Mouse (Mus musculus) kidney, adult 8-10 months (tissue): ENCODE data around the gene Atg4a-ps.
"Not testable (repeated sequence)": the region's sequence is repeated elsewhere in the genome, so short reads cannot be mapped to it uniquely, and the experiment has no call there.

Source experiments
- DNase-seq, 2 experiments: peaks; one replicate each; pipeline ENCODE4 v3.0.0; 2022

Atg4a-ps gene

DNA sequence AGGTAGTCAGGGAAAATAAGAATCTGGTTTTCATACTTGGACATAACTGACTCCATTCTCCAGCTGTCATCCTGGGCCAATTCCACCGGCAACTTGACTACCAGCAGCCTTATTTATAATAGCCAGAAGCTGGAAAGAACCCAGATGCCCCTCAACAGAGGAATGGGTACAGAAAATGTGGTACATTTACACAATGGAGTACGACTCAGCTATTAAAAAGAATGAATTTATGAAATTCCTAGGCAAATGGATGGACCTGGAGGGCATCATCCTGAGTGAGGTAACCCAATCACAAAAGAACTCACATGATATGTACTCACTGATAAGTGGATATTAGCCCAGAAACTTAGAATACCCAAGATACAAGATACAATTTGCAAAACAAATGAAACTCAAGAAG is at the start of gene Atg4a-ps:
Gene Atg4a-ps, minus strand, starts transcription at position 101 of the 400 bp plus-strand sequence.
- DNase-seq = not testable (repeated sequence)

DNA sequence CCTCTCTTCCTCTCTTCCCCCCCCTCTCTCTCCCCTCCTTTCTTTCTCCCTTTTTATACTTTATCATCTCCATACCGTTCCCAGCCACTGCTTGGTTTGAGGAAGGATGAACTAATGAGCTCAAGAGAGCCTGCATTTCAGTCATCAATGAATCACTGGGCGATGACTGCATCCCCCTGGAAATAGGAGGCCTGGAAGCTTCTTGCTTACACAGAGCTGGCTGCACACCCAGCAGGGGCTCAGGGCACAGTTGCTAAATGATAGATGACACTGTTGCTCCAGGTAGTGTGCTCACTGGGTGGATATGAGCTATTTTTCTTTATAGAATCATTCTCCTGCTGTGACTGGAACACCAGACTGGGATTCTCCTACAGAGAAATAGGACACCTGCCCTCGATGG is 49.7 kb upstream of the Atg4a-ps start:
- DNase-seq = no peak

DNA sequence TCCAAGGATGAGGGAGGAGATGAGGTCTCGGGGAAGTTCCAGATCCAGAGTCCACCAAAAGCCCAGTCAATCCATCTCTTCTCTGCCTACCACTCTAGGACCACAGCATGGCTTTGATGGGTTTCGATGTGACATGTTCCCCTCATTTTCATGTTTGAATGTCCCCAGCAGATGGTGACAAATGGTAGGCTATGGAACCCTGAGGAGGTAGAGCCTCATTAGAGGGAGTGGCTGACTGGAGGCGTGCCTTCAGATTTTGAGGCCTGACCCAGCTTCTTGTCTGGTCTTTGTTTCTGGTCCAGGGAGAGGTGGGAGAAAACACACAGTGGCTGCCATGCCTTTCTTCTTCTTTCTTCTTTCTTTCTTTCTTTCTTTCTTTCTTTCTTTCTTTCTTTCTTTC is 44.6 kb upstream of the Atg4a-ps start:
- peak; percentile 1 to 10 for DNase-seq

DNA sequence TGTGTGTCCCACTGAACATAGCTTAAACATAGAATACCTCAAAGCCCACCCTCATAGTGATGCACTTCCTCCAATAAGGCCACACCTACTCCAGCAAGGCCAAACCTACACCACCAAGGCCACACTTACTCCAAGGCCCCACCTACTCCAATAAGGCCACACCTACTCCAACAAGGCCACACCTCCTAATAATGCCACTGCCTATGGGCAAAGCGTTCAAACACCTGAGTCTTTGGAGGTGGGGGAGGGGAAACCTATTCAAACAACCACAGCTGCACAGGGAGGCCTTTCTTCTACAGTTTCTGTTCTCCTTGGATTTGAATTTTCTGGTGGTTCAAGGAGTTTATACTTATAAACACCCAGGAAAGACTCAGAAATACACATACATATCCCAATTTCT is 43.2 kb upstream of the Atg4a-ps start:
- DNase-seq = no peak

DNA sequence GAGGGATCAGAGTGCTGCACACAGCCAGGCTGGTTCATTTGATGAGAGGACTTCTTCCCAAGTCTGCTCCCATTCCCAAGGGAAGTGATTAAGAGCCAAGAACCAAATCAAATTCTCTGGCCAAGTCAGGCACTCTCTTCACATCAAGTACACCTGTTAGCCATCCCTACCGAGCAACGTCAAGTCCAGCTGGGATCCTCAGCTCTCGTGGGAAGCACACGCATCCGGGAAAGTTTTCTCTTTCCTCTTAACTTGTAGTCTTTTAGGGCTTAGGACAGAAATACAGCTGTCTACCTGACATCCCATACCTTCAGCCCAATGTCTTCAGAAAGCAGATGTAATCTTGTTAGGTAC is 38.1 kb upstream of the Atg4a-ps start:
- DNase-seq = no peak

DNA sequence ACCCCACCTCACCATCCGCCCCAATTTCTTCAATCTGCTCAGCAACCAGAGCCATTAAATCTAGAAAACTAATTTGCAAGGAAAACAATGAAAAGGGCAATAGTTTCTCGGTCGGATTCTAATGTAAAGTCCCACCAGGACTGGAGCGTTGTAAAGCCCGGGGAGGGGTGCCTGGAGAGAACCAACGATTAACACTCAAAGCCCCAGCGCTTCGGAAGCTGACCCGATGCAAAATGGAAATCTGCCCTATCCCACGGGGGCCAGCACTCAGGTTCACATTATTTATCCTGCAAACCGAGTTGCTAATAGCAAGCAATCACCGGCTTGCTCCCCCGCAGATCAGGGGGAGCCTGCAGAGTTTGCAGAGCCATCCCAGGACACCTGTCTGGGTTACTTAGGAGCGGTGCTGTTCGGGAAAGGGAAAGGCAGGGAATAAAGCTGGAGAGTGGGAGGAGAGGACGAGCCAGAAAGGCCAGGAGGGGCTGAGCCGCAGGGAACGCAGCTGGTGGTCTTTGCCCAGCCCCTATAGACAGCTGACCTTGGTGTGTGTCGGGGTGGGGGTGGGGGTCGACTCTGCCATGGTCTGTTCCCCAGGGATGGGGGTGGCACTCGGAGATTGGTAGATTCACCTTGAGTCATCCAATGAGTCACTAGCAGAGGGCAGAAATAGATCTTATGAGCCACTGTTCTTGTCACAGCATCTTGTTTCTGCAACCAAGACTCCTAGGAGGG is 37.5 kb upstream of the Atg4a-ps start:
- no peak for DNase-seq

DNA sequence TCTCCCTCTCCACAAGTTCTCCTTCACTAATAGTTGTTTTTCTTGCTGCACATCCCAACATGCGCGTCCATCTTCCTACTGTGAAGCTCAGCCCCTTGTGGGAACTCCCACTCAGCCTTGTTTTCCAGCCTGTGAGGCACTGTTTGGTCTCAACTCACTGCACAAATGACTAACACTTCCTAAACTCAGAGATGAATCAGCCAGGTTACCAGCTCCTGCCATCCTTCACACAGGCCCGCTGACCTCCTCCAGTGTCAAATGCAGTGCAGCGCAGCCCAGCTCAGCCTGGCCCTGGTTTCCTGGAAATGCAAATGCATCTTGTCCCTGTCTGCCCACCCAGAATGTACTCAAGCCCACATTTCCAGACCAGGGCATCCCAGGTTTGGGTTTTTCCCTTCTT is 36.6 kb upstream of the Atg4a-ps start:
- no peak for DNase-seq

DNA sequence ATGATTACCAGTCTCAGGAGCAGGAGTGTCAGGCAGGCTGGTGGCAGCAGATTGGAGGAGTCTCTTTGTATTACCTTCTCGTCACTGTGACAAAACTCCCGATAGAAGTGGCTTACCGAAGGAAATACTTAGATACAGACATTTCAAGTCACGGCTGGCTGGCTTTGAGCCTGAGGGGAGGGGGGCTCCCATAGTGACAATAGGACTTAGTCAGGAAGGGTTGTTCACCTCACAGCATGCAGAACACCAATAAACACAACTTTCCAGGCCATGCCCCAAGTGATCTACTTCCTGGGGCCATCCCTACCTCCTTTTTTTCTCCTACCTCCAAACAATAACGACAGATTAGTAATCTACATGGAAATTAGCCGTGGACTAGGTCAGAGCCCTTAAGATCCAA is 32.9 kb upstream of the Atg4a-ps start:
- DNase-seq = no peak

DNA sequence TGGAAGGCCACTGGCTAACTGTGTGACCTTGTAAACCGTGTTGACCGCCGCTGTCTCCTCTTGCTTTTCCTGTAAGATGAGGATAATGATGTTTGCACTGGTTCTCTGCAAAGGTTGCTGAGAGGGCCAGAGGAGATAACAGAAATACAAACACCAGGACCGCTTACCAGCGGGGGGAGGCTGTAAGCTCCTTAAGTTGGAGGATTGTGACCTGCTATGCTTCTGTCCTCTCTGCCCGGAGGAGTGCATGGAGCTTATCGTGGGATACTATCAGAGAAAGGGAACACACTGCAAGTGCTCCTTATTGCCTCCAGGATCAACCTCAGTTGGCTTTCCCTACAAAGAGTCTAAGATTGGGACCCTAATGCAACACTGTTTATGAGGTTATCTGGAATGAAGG is 26.8 kb upstream of the Atg4a-ps start:
- DNase-seq = no peak

DNA sequence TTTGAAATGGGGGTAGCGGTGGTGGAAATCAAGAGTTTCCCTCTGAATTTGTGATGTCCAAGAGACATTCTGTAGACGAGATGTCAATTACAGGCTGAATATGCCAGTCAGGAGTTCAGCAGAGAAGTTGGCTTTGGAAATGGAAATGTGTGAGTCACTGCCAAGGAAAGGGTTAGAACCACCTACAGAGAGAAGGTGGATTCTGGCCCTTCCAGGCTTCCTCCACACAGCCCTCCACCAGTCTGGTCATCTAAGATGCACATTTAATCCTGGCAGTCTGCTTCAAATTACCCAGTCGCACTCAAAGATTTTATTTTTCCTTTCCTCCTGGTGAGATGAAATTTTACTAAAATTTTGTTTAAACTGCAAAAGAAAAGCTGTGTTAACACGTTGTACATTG is 26.2 kb upstream of the Atg4a-ps start:
- DNase-seq = no peak

DNA sequence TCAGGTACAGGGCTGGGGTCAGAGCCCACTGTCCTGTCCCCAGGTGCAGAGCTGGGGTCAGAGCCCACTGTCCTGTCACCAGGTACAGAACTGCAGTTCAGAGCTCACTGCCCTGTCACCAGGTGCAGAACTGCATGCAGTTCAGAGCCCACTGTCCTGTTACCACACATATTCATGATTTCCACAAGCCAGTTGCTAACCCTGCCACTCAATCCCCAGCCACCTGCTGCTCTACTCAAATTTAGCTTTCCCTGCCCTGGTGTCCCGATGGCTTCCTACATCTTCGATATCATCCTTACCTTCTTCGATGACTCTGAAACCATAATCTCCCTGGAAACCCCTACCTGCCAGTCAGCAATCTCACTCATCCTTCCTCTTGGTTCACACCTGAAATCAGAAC is 17.5 kb upstream of the Atg4a-ps start:
- no peak for DNase-seq

DNA sequence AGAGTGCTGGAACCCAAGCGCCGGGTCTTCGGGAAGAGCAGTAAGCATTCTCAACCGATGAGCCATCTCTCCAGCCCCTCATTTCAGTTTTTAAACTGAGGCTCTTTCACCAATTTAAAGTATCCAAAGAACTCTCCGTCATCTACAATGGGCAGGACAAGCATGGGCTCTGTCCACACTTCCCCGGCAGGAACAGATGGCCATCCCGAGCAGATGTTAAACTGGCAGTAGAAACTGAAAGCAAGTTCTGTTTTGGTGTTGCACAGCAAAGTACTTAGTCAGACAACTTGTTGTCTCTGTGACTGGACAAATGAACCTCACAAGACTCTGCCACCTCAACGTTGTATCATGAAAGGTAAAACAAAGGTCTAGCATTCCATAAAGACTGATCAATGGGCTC is 15.8 kb upstream of the Atg4a-ps start:
- no peak for DNase-seq

DNA sequence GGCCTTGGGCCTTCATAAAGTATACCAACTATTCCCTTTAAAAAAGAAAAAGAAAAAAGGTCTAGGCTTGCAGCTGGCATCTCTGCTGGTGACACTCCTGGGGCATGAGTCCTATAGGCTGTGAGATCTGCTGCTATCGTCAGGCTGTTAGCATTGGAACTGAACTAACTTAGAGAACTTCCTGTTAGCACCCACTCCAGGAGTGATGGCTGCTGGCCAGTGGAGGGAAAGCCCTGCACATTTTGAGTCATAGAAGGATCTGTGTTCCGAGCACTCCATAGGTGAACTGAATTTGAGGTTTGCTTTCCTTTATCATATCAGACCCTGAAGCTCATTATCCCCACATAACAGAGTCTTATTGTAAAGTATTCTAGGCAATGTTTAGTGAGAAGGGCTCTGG is 14.1 kb upstream of the Atg4a-ps start:
- DNase-seq = no peak

DNA sequence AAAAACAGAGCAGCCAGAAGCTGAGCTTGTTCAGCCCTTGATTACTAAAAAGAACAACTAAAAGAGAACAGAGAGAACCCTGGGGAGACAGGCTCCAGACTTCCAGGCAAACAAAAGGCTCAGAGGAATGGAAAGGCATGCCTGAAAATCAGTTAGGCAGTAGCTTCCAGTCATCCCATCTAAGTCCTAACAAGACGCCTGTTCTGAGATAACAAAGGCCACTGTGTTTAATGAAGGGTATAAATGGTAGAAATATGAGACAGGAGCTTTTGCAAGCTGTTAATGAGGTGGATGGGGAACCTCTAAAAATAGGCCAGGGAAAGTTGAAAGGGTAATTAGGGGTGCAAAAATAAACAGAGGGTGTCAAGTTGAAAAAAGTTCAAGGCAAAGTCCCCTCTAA is 4.5 kb upstream of the Atg4a-ps start:
- DNase-seq = no peak

DNA sequence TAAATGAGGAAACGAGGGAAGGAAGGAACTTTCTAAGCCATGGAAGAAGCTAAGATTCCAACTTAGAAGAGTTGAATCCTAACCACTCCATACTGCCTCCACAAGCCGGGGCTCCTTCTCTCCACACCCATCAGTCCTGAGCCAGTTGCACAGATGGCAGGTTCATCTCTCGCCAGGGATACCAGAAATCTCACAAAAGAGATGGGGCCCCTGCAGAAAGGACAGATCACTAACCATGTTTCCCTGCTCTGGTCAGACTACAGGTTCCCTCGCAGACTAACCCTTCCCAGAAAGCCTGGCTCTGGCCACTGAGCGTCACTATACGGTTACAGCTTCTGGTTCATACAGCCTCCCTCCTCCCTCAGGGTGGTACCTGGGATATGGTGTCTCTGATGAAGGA is 3.8 kb upstream of the Atg4a-ps start:
- no peak for DNase-seq

DNA sequence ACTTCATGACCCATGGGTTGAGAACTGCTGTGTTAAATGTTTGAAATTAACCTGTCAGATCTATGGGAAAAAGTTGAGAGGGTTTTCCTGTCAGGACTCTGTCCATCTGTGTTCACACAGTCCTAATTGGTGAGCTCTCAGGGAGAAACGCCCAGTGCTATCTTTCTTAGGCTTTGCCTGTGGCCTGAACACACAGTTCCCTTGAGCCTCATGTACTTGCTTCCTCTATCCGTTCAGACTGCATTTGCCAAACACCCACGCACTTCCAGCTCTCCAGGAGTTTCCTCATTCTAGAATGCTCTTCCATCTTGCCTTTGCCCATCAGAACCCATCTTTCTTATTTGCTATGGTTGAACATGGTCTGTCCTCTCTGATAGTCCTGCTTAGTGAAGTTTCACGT is 2.6 kb upstream of the Atg4a-ps start:
- no peak for DNase-seq

DNA sequence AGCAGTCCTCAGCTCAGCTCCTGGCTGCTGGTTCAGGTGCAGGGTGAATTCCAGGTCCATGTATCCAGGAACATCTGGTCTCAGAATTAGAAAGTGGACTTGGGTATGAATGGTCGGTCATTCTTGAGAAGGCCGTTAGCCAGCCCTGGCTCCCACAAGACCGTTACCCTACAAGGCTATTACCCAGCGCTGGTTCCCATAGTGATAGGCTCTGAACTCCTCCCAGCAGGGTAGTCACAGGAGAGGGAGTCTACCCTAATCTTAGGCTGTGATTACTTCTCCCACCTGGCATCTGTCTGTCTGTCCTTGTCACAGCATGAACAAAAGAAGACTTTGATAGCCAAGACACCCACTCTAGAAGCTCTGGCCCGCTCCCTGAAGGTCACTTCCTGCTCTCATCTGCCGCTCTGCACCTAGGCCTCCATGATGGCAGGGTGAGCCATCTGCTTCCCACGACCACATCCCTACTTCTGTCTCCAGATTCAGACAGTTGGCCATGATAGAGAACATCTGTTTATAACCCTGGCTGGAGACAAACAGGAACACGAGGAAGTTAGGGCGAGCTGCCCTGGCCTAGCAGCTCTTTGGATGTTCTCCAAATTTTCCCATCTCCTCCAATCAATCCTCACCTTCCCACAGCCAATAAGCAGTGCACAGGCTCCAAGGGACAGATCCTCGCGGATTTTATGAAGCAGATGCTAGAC is 1.4 kb upstream of the Atg4a-ps start:
- no peak for DNase-seq

DNA sequence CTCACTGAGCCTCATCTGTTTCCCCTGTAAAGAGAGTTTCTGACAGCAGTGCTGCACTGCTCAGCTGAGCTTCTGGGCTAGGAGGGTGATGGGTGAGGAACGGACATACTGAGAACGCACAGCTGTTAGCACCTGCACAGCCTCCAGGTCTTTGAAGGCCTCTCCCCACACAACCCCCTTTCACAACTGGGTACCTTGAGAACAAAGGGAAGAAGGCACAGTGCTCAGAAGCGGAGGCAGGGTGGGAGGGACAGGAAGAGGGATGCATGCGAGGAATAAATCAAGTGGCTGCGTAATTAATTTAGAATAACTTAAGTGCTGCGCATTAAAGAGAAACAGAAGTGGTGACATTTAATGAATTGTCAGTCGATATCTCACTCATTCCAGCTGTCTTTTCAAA is 4.6 kb downstream of the Atg4a-ps start:
- DNase-seq = no peak

DNA sequence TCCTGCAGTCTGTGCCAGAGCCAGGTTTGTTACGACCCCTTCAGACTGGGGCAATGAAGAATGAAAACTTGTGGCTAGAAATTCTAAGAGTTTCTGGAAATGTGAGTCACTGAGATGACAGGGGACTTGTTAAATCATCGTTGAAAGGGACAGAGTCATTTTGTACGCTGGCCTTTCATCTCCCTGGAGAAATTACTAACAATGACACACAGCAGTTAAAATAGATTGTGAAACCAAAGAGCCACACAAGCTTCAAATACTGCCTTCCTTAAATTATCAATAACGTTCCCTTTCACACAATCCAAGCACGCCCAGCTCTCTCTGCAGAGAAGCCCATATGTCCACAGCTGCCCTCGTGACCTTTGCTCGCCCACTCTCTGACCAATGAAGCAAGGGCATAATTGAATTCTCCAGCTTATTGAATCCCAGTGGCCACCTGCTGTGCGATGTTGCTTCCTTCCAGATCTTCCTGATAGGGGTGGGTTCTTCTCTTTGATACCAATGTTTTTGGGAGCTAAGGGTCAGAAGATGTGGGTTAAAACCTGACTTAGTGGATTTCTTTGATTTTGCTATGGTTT is 5.6 kb downstream of the Atg4a-ps start:
- no peak for DNase-seq

DNA sequence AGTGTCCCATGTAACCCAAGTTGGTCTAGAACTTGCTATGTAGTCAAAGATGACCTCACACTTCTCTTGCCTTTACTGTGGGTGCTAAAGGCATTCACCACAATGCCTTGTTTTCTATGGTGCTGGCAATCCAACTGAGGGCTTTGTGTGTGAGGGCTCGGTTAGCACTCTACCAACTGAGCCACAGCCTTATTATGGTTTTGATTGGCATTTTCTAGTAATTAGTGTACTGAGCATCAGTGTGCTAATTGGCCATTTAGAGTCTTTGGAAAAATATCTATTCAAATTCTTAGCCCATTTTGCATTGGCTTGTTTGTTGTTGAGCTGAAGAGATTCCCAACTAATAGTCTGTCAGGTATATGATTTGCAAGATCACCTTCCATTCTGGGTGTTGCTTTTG is 8.2 kb downstream of the Atg4a-ps start:
- no peak for DNase-seq

DNA sequence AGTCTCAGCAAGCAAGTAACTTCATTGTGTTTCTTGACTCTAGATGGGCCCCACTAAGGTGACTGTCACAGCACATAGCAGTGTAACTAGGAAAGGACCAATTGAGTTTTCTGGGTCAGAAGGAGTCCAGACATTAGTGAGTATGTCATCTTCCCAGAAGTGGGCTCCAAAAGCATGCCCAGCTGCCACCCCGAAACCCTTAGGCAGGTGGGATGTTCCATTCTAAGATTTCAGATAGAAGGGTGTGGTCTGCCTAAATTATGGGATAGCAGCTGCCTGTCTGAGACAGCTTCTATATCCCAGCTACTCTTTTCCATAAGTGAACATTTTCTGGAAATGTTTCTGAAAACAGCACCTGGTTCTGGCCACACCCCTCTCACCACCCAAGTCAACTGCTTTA is 11.6 kb downstream of the Atg4a-ps start:
- no peak for DNase-seq

DNA sequence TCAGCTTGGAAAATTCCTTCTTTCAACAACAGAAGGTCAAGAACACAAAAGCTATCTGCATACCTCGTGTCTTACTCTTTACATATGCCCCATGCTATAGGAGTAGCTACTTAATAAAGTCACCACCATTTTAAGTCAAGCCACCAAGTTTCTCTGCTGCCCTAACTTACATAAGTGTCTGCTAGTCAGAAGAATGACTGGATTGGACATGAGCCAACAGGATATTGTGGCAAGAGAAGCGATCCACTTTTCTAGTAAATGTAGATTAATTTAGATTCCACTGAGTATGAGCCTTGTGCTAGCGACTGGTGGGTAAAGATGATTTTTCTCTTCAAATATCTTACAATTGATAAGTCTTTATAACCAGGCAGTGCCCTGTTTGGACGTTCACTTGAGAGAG is 12.0 kb downstream of the Atg4a-ps start:
- DNase-seq = no peak

DNA sequence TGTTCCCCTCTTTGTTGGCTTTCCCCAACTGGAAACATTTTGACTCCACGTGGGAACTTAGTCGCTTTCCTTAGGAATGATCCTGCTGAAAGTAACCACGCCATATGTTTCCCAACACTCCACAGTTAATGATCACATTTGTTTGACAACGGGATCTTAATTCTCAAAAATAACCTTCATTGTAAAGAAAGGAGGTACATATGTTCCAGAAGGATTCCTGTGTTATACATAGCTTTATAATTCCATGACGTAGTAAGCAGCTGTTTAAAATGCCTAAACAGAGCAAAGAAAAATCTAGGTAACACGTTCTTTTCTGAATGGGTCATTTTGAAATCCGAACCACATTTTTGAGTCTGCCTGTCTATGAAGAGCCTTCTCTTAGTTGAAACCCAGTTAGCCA is 12.7 kb downstream of the Atg4a-ps start:
- DNase-seq = no peak

DNA sequence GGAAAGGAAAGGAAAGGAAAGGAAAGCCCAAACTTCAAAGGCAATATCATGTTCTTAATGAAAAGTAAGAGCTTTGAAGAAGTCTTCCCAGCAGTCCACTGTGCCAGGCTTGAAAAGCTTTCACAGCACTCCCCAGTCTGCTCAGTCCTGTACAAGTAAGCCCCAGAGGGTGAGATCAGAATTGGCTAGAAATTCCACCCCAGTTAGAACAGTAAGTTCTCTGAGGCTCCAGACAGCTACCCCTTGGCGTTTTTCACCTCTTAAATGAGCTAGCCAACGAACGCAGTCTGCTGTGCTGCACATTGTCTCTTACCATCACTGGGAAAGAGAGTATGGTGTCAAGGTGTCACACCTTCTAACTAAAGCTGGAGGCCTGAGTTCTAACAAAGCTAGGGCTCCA is 18.2 kb downstream of the Atg4a-ps start:
- DNase-seq = no peak

DNA sequence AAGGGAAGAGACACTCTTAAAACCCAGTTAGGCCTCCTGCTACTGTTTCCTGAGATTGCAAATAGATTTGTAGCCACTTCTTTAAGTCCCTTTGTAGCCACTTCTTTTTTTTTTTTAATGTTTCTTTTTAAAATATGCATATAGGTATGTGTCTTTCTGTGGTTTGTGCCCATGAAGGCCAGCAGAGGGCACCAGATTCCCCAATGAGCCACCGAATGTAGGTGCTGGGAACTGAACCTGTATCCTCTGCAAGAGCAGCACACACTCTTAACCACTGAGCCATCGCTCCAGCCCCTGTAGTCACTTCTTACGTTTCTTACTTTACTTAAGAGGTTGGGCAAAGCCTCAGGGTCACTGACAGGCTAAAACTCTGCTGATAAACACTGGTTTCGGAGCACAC is 19.4 kb downstream of the Atg4a-ps start:
- DNase-seq = no peak
